Mouse (Mus musculus): Measurements from ENCODE around the gene Mrpl53. TPM values are rescaled to one million over a fixed set of nuclear protein-coding genes. Genes with fewer than 3 reads are reported as not detected.

Gene Mrpl53
- polyA plus RNA-seq, 1 experiment from 2014 or later, result 122 TPM

- H3K9me3 ChIP-seq (ENCODE audit: control insufficient read depth, low read length), result no peaks in the 10 kb centered on the region
- no peaks in the 10 kb centered on the region; the same call in 1 of the 2 replicates for H3K4me1 ChIP-seq (replicated peaks; ENCODE audit: control insufficient read depth, insufficient read depth, low read length)
- H3K27ac ChIP-seq (ENCODE audit: low read length), result no peak overlapping the region
- under 1% methylated on average over 47 of the region's 47 CpGs for WGBS
- no peak for ATAC-seq
- H3K4me2 ChIP-seq (ENCODE audit: low read length), result no peak overlapping the region
- no peak overlapping the region for H3K4me3 ChIP-seq (replicated peaks; ENCODE audit: low read length)
- no peak overlapping the region for H3K9ac ChIP-seq (replicated peaks; ENCODE audit: low read depth, low read length)
- H3K36me3 ChIP-seq (ENCODE audit: control insufficient read depth, insufficient read depth), result no peaks in the 10 kb centered on the region; the same call in 1 of the 2 replicates
- peaks cover 64% of the 10 kb centered on the region for H3K27me3 ChIP-seq (replicated peaks; ENCODE audit: control insufficient read depth, insufficient read depth, low read length)
Observed at GRCm38 (mm10) chr6:83087205-83087925, 21.5 kb upstream of the Mrpl53 start.

- WGBS, result 2% methylated on average over 9 of the region's 9 CpGs
- Histone ChIP-seq H3K9me3 (ENCODE audit: control insufficient read depth, low read length) (no peaks in the 10 kb centered on the region), H3K36me3 (ENCODE audit: control insufficient read depth, insufficient read depth) (no peaks in the 10 kb centered on the region), H3K4me2 (ENCODE audit: low read length) (no peak overlapping the region), H3K4me1 (replicated peaks; ENCODE audit: control insufficient read depth, insufficient read depth, low read length) (no peaks in the 10 kb centered on the region; the same call in 1 of the 2 replicates), H3K9ac (replicated peaks; ENCODE audit: low read depth, low read length) (no peak overlapping the region), H3K4me3 (replicated peaks; ENCODE audit: low read length) (no peak overlapping the region), H3K27me3 (replicated peaks; ENCODE audit: control insufficient read depth, insufficient read depth, low read length) (peaks cover 59% of the 10 kb centered on the region), H3K27ac (ENCODE audit: low read length) (no peak overlapping the region)
- ATAC-seq, result no peak
Observed at GRCm38 (mm10) chr6:83087926-83088260, 20.9 kb upstream of the Mrpl53 start.

GRCm38 (mm10) chr6:83092416-83093127 is 16.3 kb upstream of the Mrpl53 start:
- Histone ChIP-seq H3K9me3 (ENCODE audit: control insufficient read depth, low read length) (no peaks in the 10 kb centered on the region), H3K27me3 (replicated peaks; ENCODE audit: control insufficient read depth, insufficient read depth, low read length) (peaks cover 26% of the 10 kb centered on the region), H3K4me3 (replicated peaks; ENCODE audit: low read length) (no peak overlapping the region), H3K27ac (ENCODE audit: low read length) (no peak overlapping the region), H3K4me2 (ENCODE audit: low read length) (no peak overlapping the region), H3K36me3 (ENCODE audit: control insufficient read depth, insufficient read depth) (no peaks in the 10 kb centered on the region), H3K9ac (replicated peaks; ENCODE audit: low read depth, low read length) (no peak overlapping the region), H3K4me1 (replicated peaks; ENCODE audit: control insufficient read depth, insufficient read depth, low read length) (no peaks in the 10 kb centered on the region; the same call in 1 of the 2 replicates)
- WGBS, result 41% methylated on average over 6 of the region's 6 CpGs
- ATAC-seq, result no peak

GRCm38 (mm10) chr6:83095968-83096367 is 12.9 kb upstream of the Mrpl53 start:
- H3K9me3 ChIP-seq (ENCODE audit: control insufficient read depth, low read length), result no peaks in the 10 kb centered on the region
- no peak overlapping the region for H3K27ac ChIP-seq (ENCODE audit: low read length)
- ATAC-seq, result no peak
- no peaks in the 10 kb centered on the region for H3K36me3 ChIP-seq (ENCODE audit: control insufficient read depth, insufficient read depth)
- no peak overlapping the region for H3K4me2 ChIP-seq (ENCODE audit: low read length)
- 49% methylated on average over 6 of the region's 6 CpGs for WGBS
- H3K4me3 ChIP-seq (replicated peaks; ENCODE audit: low read length), result no peak overlapping the region
- H3K27me3 ChIP-seq (replicated peaks; ENCODE audit: control insufficient read depth, insufficient read depth, low read length), result peaks cover 9% of the 10 kb centered on the region
- H3K4me1 ChIP-seq (replicated peaks; ENCODE audit: control insufficient read depth, insufficient read depth, low read length), result no peaks in the 10 kb centered on the region
- H3K9ac ChIP-seq (replicated peaks; ENCODE audit: low read depth, low read length), result no peak overlapping the region

GRCm38 (mm10) chr6:83098411-83098810 is 10.4 kb upstream of the Mrpl53 start:
- no peak for ATAC-seq
- no peak overlapping the region for H3K27ac ChIP-seq (ENCODE audit: low read length)
- no peak overlapping the region for H3K4me2 ChIP-seq (ENCODE audit: low read length)
- H3K9me3 ChIP-seq (ENCODE audit: control insufficient read depth, low read length), result no peaks in the 10 kb centered on the region
- WGBS, result 70% methylated on average over 2 of the region's 2 CpGs
- no peak overlapping the region for H3K4me3 ChIP-seq (replicated peaks; ENCODE audit: low read length)
- H3K9ac ChIP-seq (replicated peaks; ENCODE audit: low read depth, low read length), result no peak overlapping the region
- peaks cover 7% of the 10 kb centered on the region for H3K27me3 ChIP-seq (replicated peaks; ENCODE audit: control insufficient read depth, insufficient read depth, low read length)
- no peaks in the 10 kb centered on the region for H3K36me3 ChIP-seq (ENCODE audit: control insufficient read depth, insufficient read depth)
- H3K4me1 ChIP-seq (replicated peaks; ENCODE audit: control insufficient read depth, insufficient read depth, low read length), result peaks cover 15% of the 10 kb centered on the region

GRCm38 (mm10) chr6:83101316-83101687 is 7.5 kb upstream of the Mrpl53 start, which contains the start of the genes Ccdc142 and Gm42688:
TSS of gene Ccdc142 (plus strand) at chr6:83101601.
TSS of gene Gm42688 (plus strand) at chr6:83101617.
- H3K4me1 ChIP-seq (replicated peaks; ENCODE audit: control insufficient read depth, insufficient read depth, low read length), result peaks cover 16% of the 10 kb centered on the region
- H3K9ac ChIP-seq (replicated peaks; ENCODE audit: low read depth, low read length), result peak within 1 kb of the TSS; percentile 85
- peak within 1 kb of the TSS; percentile 75 for H3K4me3 ChIP-seq (replicated peaks; ENCODE audit: low read length)
- peak within 1 kb of the TSS; percentile 98 for H3K4me2 ChIP-seq (ENCODE audit: low read length)
- 1% methylated on average over 25 of the region's 25 CpGs for WGBS
- peaks cover 7% of the 10 kb centered on the region for H3K27me3 ChIP-seq (replicated peaks; ENCODE audit: control insufficient read depth, insufficient read depth, low read length)
- no peaks in the 10 kb centered on the region for H3K36me3 ChIP-seq (ENCODE audit: control insufficient read depth, insufficient read depth)
- H3K9me3 ChIP-seq (ENCODE audit: control insufficient read depth, low read length), result no peaks in the 10 kb centered on the region
- ATAC-seq, result peak; percentile 77
- peak within 1 kb of the TSS; percentile 80 for H3K27ac ChIP-seq (ENCODE audit: low read length)

- WGBS, result under 1% methylated on average over 74 of the region's 74 CpGs
- peak overlapping the region; percentile 98 for H3K4me2 ChIP-seq (ENCODE audit: low read length)
- ATAC-seq, result peak; percentile 73
Observed at GRCm38 (mm10) chr6:83101688-83102556, 6.9 kb upstream of the Mrpl53 start.

GRCm38 (mm10) chr6:83103130-83103650 is 5.7 kb upstream of the Mrpl53 start:
- 40% methylated on average over 11 of the region's 11 CpGs for WGBS
- H3K27ac ChIP-seq (ENCODE audit: low read length), result no peak overlapping the region

More at GRCm38 (mm10) chr6:83101688-83102556, 6.9 kb upstream of the Mrpl53 start:
- H3K4me3 ChIP-seq (replicated peaks; ENCODE audit: low read length), result peak overlapping the region; percentile 75
- no peaks in the 10 kb centered on the region for H3K36me3 ChIP-seq (ENCODE audit: control insufficient read depth, insufficient read depth)
- peak overlapping the region; percentile 85 for H3K9ac ChIP-seq (replicated peaks; ENCODE audit: low read depth, low read length)
- H3K9me3 ChIP-seq (ENCODE audit: control insufficient read depth, low read length), result no peaks in the 10 kb centered on the region
- H3K27me3 ChIP-seq (replicated peaks; ENCODE audit: control insufficient read depth, insufficient read depth, low read length), result peaks cover 7% of the 10 kb centered on the region; the same call in 1 of the 2 replicates
- H3K4me1 ChIP-seq (replicated peaks; ENCODE audit: control insufficient read depth, insufficient read depth, low read length), result peaks cover 16% of the 10 kb centered on the region
- H3K27ac ChIP-seq (ENCODE audit: low read length), result peak overlapping the region; percentile 80

More at GRCm38 (mm10) chr6:83103130-83103650, 5.7 kb upstream of the Mrpl53 start:
- peaks cover 7% of the 10 kb centered on the region; the same call in 1 of the 2 replicates for H3K27me3 ChIP-seq (replicated peaks; ENCODE audit: control insufficient read depth, insufficient read depth, low read length)
- H3K9me3 ChIP-seq (ENCODE audit: control insufficient read depth, low read length), result no peaks in the 10 kb centered on the region
- ATAC-seq, result no peak
- H3K4me3 ChIP-seq (replicated peaks; ENCODE audit: low read length), result peak overlapping the region; percentile 75
- H3K4me2 ChIP-seq (ENCODE audit: low read length), result peak overlapping the region; percentile 98
- H3K4me1 ChIP-seq (replicated peaks; ENCODE audit: control insufficient read depth, insufficient read depth, low read length), result peaks cover 23% of the 10 kb centered on the region
- peak overlapping the region; percentile 85 for H3K9ac ChIP-seq (replicated peaks; ENCODE audit: low read depth, low read length)
- H3K36me3 ChIP-seq (ENCODE audit: control insufficient read depth, insufficient read depth), result no peaks in the 10 kb centered on the region

Measured in forebrain, embryonic 16.5 days (tissue).